Mouse (Mus musculus) kidney, adult 9 months (tissue): ENCODE measurements around the gene Rasd1.
"Not testable (repeated sequence)": the region's sequence is repeated elsewhere in the genome, so short reads cannot be mapped to it uniquely, and the experiment has no call there.

Experiments used
- DNase-seq: peaks from one replicate; pipeline ENCODE4 v3.0.0; 2022

Rasd1 gene

GRCm38 (mm10) chr11:59960476-59961337 lies 4.0 kb downstream of the Rasd1 start:
- DNase-seq, result peak; percentile 39

GRCm38 (mm10) chr11:59959453-59959852 lies 5.3 kb downstream of the Rasd1 start:
- DNase-seq, result no peak

- no peak for DNase-seq
Measured at GRCm38 (mm10) chr11:59956749-59957148, 8.0 kb downstream of the Rasd1 start.

- no peak for DNase-seq
Measured at GRCm38 (mm10) chr11:59952892-59953291, 11.9 kb downstream of the Rasd1 start.

- no peak for DNase-seq
Measured at GRCm38 (mm10) chr11:59948401-59948767, 16.4 kb downstream of the Rasd1 start.

- DNase-seq, result peak; percentile 92
Measured at GRCm38 (mm10) chr11:59947752-59948400, 16.9 kb downstream of the Rasd1 start, which contains the start of gene Med9. Gene Med9, plus strand, starts transcription at chr11:59948206.

GRCm38 (mm10) chr11:59944855-59945254 lies 19.9 kb downstream of the Rasd1 start:
- DNase-seq, result not testable (repeated sequence)

- DNase-seq, result peak; percentile 28
Measured at GRCm38 (mm10) chr11:59941391-59941790, 23.4 kb downstream of the Rasd1 start.

GRCm38 (mm10) chr11:59940645-59941044 lies 24.1 kb downstream of the Rasd1 start:
- DNase-seq, result no peak

- DNase-seq, result peak; percentile 59
Measured at GRCm38 (mm10) chr11:59939821-59940220, 24.9 kb downstream of the Rasd1 start.

- DNase-seq, result no peak
Measured at GRCm38 (mm10) chr11:59937615-59938014, 27.1 kb downstream of the Rasd1 start.

- DNase-seq, result no peak
Measured at GRCm38 (mm10) chr11:59937023-59937422, 27.7 kb downstream of the Rasd1 start.

GRCm38 (mm10) chr11:59933943-59934342 lies 30.8 kb downstream of the Rasd1 start:
- no peak for DNase-seq

- no peak for DNase-seq
Measured at GRCm38 (mm10) chr11:59932560-59933337, 32.0 kb downstream of the Rasd1 start.

- no peak for DNase-seq
Measured at GRCm38 (mm10) chr11:59930031-59930430, 34.7 kb downstream of the Rasd1 start.

- peak; percentile 82 for DNase-seq
Measured at GRCm38 (mm10) chr11:59921265-59921664, 43.5 kb downstream of the Rasd1 start.

- no peak for DNase-seq
Measured at GRCm38 (mm10) chr11:59920331-59920730, 44.4 kb downstream of the Rasd1 start.

- no peak for DNase-seq
Measured at GRCm38 (mm10) chr11:59919401-59919800, 45.3 kb downstream of the Rasd1 start.

- DNase-seq, result peak; percentile 59
Measured at GRCm38 (mm10) chr11:59918014-59918413, 46.7 kb downstream of the Rasd1 start.

- DNase-seq, result no peak
Measured at GRCm38 (mm10) chr11:59913702-59914101, 51.0 kb downstream of the Rasd1 start.
